Mouse (Mus musculus): ENCODE measurements at regions not wholly inside any gene's neighbourhood (a gene's known extent, or its start where the extent isn't known, plus 50 kb on each side); places are given as distances from the start of the nearest gene placed in this dataset.

- DNase-seq (ENCODE audit: low spot score in 2 of 2), result no peak
Observed at GRCm38 (mm10) chr5:119149389-119150185, 520.9 kb upstream of the Tbx3 start.

- peak in 1 of 2 experiments; percentile 35 for DNase-seq (ENCODE audit: low spot score in 2 of 2)
Observed at GRCm38 (mm10) chr5:119153086-119153485, 517.4 kb upstream of the Tbx3 start.

- no peak for DNase-seq (ENCODE audit: low spot score in 2 of 2)
Observed at GRCm38 (mm10) chr5:119156638-119157037, 513.8 kb upstream of the Tbx3 start.

- no peak for DNase-seq (ENCODE audit: low spot score in 2 of 2)
Observed at GRCm38 (mm10) chr5:119158171-119158570, 512.3 kb upstream of the Tbx3 start.

GRCm38 (mm10) chr5:119162132-119162675 lies 508.3 kb upstream of the Tbx3 start:
- DNase-seq (ENCODE audit: low spot score in 2 of 2), result no peak

DNA sequence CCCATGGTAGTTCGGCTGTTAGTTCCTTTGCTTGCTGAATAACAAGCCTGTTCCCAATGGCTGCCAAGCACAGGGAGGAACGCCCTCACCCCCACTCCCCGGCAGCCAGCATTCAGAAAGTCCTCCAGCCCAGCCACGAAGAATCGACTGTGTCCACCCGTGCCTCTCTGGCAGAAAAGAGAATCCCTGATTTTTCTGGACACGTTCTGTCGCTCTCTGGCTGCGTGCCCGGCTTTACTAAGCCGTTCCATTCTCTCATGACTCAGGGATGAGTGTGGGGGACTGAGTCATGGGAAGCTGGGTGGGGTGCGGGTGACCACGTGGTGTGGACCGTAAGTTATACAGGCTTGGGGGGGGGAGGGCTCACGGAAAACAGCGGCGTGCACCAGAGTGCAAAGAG lies 502.8 kb upstream of the Tbx3 start:
- DNase-seq (ENCODE audit: low spot score in 2 of 2), result peak; percentile 78 to 92

- DNase-seq (ENCODE audit: low spot score in 2 of 2), result no peak
Observed at GRCm38 (mm10) chr5:119169274-119169673, 501.2 kb upstream of the Tbx3 start.

DNA sequence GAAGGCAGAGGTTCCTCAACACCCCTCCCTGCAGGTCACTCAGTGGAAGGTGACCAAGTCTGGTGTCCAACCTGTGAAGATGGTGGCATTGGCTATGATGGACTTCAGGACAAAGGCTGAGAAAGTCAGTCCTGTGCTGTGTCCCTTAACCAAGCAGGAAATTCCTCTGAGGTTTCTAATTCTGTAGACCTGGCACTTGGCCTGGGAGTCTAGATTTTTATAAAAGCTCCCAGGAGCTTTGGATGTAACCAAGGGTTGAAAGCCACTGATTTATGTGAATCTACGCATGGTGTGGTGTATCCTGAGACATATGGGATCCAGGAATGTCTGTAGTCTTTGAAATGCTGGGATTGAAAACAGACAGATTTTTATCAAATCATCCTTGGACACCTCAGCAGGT lies 498.8 kb upstream of the Tbx3 start:
- no peak for DNase-seq (ENCODE audit: low spot score in 2 of 2)

DNA sequence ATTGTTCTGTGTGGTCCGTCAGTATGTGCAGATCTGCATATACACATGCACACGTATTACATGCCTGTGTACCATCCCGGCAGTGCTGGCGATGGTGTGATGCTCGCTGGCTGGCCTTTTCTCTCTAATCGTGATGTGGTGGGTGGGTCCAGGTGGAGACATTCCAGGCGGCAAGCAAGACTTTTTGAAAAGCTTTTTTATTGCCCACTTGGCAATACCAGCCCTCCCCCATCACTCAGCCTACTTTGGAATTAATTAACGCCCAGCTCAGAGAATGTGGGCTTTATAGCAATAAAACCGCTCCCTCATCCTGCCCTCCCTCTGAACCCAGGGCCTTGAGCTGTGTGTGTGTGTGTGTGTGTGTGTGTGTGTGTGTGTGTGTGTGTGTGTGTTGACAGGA lies 491.7 kb upstream of the Tbx3 start:
- DNase-seq (ENCODE audit: low spot score in 2 of 2), result no peak

GRCm38 (mm10) chr5:119183545-119184047 lies 486.9 kb upstream of the Tbx3 start:
- no peak for DNase-seq (ENCODE audit: low spot score in 2 of 2)

GRCm38 (mm10) chr5:119186611-119187010 lies 483.9 kb upstream of the Tbx3 start:
- no peak for DNase-seq (ENCODE audit: low spot score in 2 of 2)

DNA sequence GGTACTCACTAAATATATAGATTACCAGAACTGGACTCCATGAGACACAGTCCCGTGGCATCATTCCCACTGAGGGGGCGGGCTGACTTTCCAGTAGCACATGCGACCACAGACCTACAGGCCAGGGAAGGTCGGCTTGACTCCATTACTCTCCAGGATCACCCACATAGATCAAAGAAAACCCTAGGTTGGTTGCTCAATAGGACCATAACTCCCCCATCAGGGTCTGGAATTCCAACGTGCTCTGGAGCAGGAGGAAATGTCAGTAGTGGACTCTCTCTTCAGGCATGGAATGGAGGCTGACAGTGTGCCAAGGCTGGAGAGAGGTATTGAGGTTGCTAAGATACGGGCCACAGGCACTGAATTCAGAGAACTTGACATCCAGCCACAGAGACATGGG lies 482.0 kb upstream of the Tbx3 start:
- no peak for DNase-seq (ENCODE audit: low spot score in 2 of 2)

GRCm38 (mm10) chr5:119193699-119194681 lies 476.5 kb upstream of the Tbx3 start:
- no peak for DNase-seq (ENCODE audit: low spot score in 2 of 2)

- DNase-seq (ENCODE audit: low spot score in 2 of 2), result no peak
Observed at GRCm38 (mm10) chr5:119199906-119200305, 470.6 kb upstream of the Tbx3 start.

DNA sequence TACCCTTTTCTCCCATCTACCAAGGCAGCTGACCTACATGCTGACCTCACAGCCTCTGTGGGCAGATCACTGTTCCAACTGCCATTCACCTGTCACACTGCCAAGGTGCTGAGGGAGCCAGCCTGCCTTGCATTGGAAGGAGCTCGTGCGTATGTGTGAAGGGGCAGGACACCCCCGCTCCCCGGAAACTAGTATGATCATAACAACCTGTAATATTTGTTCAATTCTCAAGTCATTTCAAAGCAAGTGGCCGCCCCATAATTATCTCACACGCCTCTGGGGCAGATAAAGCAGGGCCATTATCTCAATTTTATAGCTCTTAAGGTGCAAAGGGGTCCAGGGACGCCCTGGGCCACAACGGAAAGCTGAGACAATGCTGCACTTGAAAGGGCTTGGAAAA lies 469.2 kb upstream of the Tbx3 start:
- DNase-seq (ENCODE audit: low spot score in 2 of 2), result no peak

- DNase-seq (ENCODE audit: low spot score in 2 of 2), result no peak
Observed at GRCm38 (mm10) chr5:119204736-119205135, 465.7 kb upstream of the Tbx3 start.

DNA sequence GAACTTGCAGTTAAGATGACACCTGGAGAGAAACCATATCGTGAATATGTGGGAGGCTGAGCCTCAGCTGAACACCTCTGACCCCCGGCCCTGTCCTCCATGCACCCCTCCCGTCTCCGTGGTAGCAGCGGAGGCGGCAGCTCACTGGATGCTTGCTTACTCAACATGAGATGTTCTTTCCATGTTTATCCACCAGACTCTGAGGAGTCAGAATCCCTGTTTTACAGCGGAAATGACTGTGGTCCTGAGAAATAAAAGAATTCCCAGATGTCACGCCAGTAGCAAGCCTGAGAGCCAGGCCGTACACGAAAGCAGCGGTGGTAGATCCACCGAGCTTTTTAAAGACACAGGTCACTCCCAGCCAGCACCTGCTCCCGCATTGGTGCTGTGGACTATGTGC lies 462.4 kb upstream of the Tbx3 start:
- DNase-seq (ENCODE audit: low spot score in 2 of 2), result no peak

DNA sequence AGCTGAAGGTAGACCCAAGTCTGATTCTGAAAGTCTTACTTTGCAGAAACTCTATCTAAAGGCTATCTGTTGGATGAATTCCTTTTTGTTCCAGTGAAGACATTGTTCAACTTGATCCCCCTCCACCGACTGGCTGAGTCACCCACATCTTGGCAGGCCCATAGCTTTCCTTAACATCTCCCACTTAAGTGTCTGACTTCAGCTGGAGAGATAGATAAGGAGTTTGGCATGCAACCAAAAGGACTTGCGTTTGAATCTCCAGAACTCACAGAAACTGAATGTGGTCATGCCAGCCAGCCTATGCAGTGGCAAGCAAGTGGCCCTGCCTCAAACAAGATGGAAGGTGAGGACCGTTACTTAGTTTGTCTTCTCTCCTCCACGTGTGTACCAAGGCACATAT lies 457.3 kb upstream of the Tbx3 start:
- DNase-seq (ENCODE audit: low spot score in 2 of 2), result no peak

DNA sequence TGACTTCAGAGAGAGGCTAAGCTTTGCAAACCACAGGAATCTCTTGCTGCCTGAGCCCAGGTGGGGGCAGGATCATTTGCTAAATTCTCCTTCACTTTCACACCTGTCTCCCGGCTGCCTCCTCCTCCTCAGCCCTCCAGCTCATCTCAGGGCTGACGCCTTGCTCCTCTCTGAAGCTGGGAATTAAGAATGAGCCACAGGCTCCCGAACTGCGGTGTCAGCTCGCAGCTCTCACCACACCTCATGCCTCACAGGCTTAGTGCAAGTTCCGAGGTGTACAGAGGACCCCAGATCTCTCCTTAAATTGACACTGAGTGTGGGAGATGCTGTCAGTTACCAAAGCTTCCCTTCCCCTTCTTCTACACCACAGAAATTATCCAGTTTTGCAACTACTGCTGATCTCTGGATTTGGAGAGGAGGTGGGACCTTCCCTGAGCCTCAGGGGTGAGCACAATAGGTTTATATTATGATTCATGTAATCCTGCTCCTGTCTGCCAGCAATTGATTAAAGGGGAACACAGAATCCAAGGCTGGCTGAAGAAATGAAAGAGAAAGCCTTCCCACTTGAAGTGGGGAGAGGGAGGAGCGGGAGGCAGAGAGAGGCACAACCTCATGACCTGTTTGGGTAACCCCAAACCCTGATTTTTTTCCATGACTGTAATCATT lies 456.6 kb upstream of the Tbx3 start:
- no peak for DNase-seq (ENCODE audit: low spot score in 2 of 2)

DNA sequence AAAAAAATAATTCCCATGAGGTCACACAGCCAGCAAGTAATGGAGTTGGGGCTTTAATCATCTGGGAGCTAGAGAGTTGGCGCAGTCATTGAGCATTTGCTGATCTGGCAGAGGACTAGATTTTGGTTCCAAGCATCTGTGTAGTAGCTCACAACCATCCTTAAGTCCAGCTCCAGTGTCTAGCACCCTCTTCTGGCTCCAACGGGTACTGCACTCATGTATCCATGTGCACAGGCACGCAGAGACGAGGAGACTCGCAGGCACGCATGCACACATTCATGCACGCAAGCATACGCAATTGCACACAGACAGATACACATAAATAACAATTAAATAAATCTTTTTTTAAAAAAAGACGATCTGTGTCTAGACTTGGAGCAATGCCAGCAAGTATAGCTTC lies 455.5 kb upstream of the Tbx3 start:
- no peak for DNase-seq (ENCODE audit: low spot score in 2 of 2)

GRCm38 (mm10) chr5:119215364-119215763 lies 455.1 kb upstream of the Tbx3 start:
- DNase-seq (ENCODE audit: low spot score in 2 of 2), result no peak

DNA sequence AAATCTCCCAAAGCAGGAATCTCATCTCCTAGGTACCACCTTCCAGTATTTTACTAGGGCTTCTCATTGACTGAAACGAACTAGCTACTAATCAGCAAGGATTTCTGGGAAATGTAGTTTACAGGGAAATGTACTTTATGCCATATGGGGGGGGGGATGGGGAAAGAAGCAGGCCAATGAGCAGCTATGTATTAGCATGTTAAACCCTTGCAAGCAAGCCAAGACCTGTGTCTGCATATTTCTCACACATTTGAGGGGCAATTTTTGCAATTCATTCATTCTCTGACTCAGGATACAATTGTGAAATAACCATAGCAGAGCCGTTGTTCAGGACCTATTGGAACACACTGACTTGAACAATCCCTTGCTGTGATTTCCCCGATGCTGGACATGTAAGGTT lies 454.3 kb upstream of the Tbx3 start:
- DNase-seq (ENCODE audit: low spot score in 2 of 2), result no peak

Measured in urinary bladder, postnatal 4 days (tissue).